Mouse (Mus musculus): ENCODE measurements around the gene Acbd3. TPM values are rescaled to one million over a fixed set of nuclear protein-coding genes. Genes with fewer than 3 reads are reported as not detected.

Gene Acbd3
- 31.5 and 32.7 TPM in 2 replicates for polyA plus RNA-seq (2016; fragmentation: Nextera tagmentation; extraction: Ambion mirVana)

- Histone ChIP-seq H3K27me3 (no peaks in the 10 kb centered on the region), H3K9me3 (replicated peaks) (no peaks in the 10 kb centered on the region), H3K4me3 (peak within 1 kb of the TSS; percentile 99), H3K36me3 (no peaks in the 10 kb centered on the region), H3K27ac (peak within 1 kb of the TSS; percentile 94), H3K4me2 (replicated peaks) (peak within 1 kb of the TSS; percentile 63), H3K9ac (peak within 1 kb of the TSS; percentile 94), H3K4me1 (peaks cover 25% of the 10 kb centered on the region)
- ATAC-seq (ENCODE audit: low FRiP score) = peak; percentile 95
- WGBS = under 1% methylated on average over 50 of the region's 52 CpGs
Measured at GRCm38 (mm10) chr1:180725704-180726179, at the start of gene Acbd3. Gene Acbd3 (plus strand): TSS chr1:180726043.

GRCm38 (mm10) chr1:180691284-180691683 lies 34.6 kb upstream of the Acbd3 start:
- H3K4me1 ChIP-seq = no peaks in the 10 kb centered on the region
- H3K4me2 ChIP-seq (replicated peaks) = no peak overlapping the region
- no peak overlapping the region for H3K4me3 ChIP-seq
- peaks cover 28% of the 10 kb centered on the region for H3K36me3 ChIP-seq
- 90% methylated on average over 7 of the region's 7 CpGs for WGBS
- peaks cover 21% of the 10 kb centered on the region for H3K27me3 ChIP-seq
- no peaks in the 10 kb centered on the region for H3K9me3 ChIP-seq (replicated peaks)
- no peak for ATAC-seq (ENCODE audit: low FRiP score)
- no peak overlapping the region for H3K27ac ChIP-seq
- H3K9ac ChIP-seq = no peak overlapping the region

GRCm38 (mm10) chr1:180696626-180697352 lies 29.1 kb upstream of the Acbd3 start, which contains the start of gene Mixl1:
Gene Mixl1 (minus strand): TSS chr1:180697034.
- no peak; the same call in 1 of the 2 replicates for ATAC-seq (ENCODE audit: low FRiP score)
- no peak within 1 kb of the TSS for H3K27ac ChIP-seq
- under 1% methylated on average over 78 of the region's 79 CpGs for WGBS
- no peaks in the 10 kb centered on the region for H3K9me3 ChIP-seq (replicated peaks)
- peaks cover 8% of the 10 kb centered on the region for H3K4me1 ChIP-seq
- H3K36me3 ChIP-seq = no peaks in the 10 kb centered on the region
- peak within 1 kb of the TSS; percentile 39 for H3K9ac ChIP-seq
- peak within 1 kb of the TSS; percentile 40 for H3K4me3 ChIP-seq
- peak within 1 kb of the TSS; percentile 63 for H3K4me2 ChIP-seq (replicated peaks)
- H3K27me3 ChIP-seq = peaks cover 56% of the 10 kb centered on the region

- 52% methylated on average over 5 of the region's 5 CpGs for WGBS
- H3K4me2 ChIP-seq (replicated peaks) = no peak overlapping the region
- H3K4me1 ChIP-seq = peaks cover 8% of the 10 kb centered on the region
Measured at GRCm38 (mm10) chr1:180698063-180698462, 27.8 kb upstream of the Acbd3 start.

GRCm38 (mm10) chr1:180703400-180703799 lies 22.4 kb upstream of the Acbd3 start:
- no peak for ATAC-seq (ENCODE audit: low FRiP score)

More at GRCm38 (mm10) chr1:180698063-180698462, 27.8 kb upstream of the Acbd3 start:
- ATAC-seq (ENCODE audit: low FRiP score) = no peak
- Histone ChIP-seq H3K27ac (no peak overlapping the region), H3K36me3 (no peaks in the 10 kb centered on the region), H3K27me3 (peaks cover 56% of the 10 kb centered on the region), H3K4me3 (no peak overlapping the region), H3K9me3 (replicated peaks) (no peaks in the 10 kb centered on the region), H3K9ac (no peak overlapping the region)

GRCm38 (mm10) chr1:180707368-180707767 lies 18.5 kb upstream of the Acbd3 start:
- Histone ChIP-seq H3K27ac (no peak overlapping the region), H3K36me3 (no peaks in the 10 kb centered on the region), H3K4me3 (no peak overlapping the region), H3K9me3 (replicated peaks) (no peaks in the 10 kb centered on the region), H3K4me2 (replicated peaks) (no peak overlapping the region), H3K27me3 (no peaks in the 10 kb centered on the region), H3K4me1 (no peaks in the 10 kb centered on the region), H3K9ac (no peak overlapping the region)
- ATAC-seq (ENCODE audit: low FRiP score) = no peak
- WGBS = 67% methylated on average over 3 of the region's 3 CpGs

More at GRCm38 (mm10) chr1:180703400-180703799, 22.4 kb upstream of the Acbd3 start:
- no peak overlapping the region for H3K27ac ChIP-seq
- H3K4me3 ChIP-seq = no peak overlapping the region
- no peaks in the 10 kb centered on the region for H3K4me1 ChIP-seq
- no peak overlapping the region for H3K4me2 ChIP-seq (replicated peaks)
- H3K9me3 ChIP-seq (replicated peaks) = no peaks in the 10 kb centered on the region
- H3K27me3 ChIP-seq = peaks cover 14% of the 10 kb centered on the region
- no peaks in the 10 kb centered on the region for H3K36me3 ChIP-seq
- no peak overlapping the region for H3K9ac ChIP-seq
- 58% methylated on average over 6 of the region's 6 CpGs for WGBS

- Histone ChIP-seq H3K4me3 (no peak overlapping the region), H3K4me1 (no peaks in the 10 kb centered on the region), H3K36me3 (no peaks in the 10 kb centered on the region), H3K4me2 (replicated peaks) (no peak overlapping the region), H3K27me3 (no peaks in the 10 kb centered on the region), H3K9me3 (replicated peaks) (no peaks in the 10 kb centered on the region), H3K9ac (no peak overlapping the region), H3K27ac (no peak overlapping the region)
- 74% methylated on average over 3 of the region's 3 CpGs for WGBS
- no peak for ATAC-seq (ENCODE audit: low FRiP score)
Measured at GRCm38 (mm10) chr1:180707813-180708212, 18.0 kb upstream of the Acbd3 start.

- WGBS = 67% methylated on average over 14 of the region's 14 CpGs
- H3K4me1 ChIP-seq = no peaks in the 10 kb centered on the region
- H3K27ac ChIP-seq = no peak overlapping the region
- H3K9me3 ChIP-seq (replicated peaks) = no peaks in the 10 kb centered on the region
- no peaks in the 10 kb centered on the region for H3K36me3 ChIP-seq
- H3K9ac ChIP-seq = no peak overlapping the region
- H3K4me3 ChIP-seq = no peak overlapping the region
- H3K27me3 ChIP-seq = no peaks in the 10 kb centered on the region
- no peak for ATAC-seq (ENCODE audit: low FRiP score)
- no peak overlapping the region for H3K4me2 ChIP-seq (replicated peaks)
Measured at GRCm38 (mm10) chr1:180708935-180709776, 16.7 kb upstream of the Acbd3 start.

GRCm38 (mm10) chr1:180718756-180719155 lies 7.1 kb upstream of the Acbd3 start:
- no peak overlapping the region for H3K9ac ChIP-seq
- no peaks in the 10 kb centered on the region for H3K9me3 ChIP-seq (replicated peaks)
- WGBS = 83% methylated on average over 5 of the region's 5 CpGs
- H3K27ac ChIP-seq = no peak overlapping the region
- H3K4me1 ChIP-seq = no peaks in the 10 kb centered on the region
- no peaks in the 10 kb centered on the region for H3K36me3 ChIP-seq
- H3K4me2 ChIP-seq (replicated peaks) = no peak overlapping the region
- ATAC-seq (ENCODE audit: low FRiP score) = no peak
- H3K4me3 ChIP-seq = no peak overlapping the region
- no peaks in the 10 kb centered on the region for H3K27me3 ChIP-seq

GRCm38 (mm10) chr1:180719483-180719882 lies 6.4 kb upstream of the Acbd3 start:
- WGBS = 92% methylated on average over 6 of the region's 6 CpGs
- no peak for ATAC-seq (ENCODE audit: low FRiP score)
- Histone ChIP-seq H3K4me2 (replicated peaks) (no peak overlapping the region), H3K27ac (no peak overlapping the region), H3K27me3 (no peaks in the 10 kb centered on the region), H3K9me3 (replicated peaks) (no peaks in the 10 kb centered on the region), H3K36me3 (no peaks in the 10 kb centered on the region), H3K4me1 (no peaks in the 10 kb centered on the region), H3K4me3 (no peak overlapping the region), H3K9ac (no peak overlapping the region)

- Histone ChIP-seq H3K4me2 (replicated peaks) (no peak overlapping the region), H3K4me1 (peaks cover 3% of the 10 kb centered on the region), H3K4me3 (no peak overlapping the region), H3K9ac (no peak overlapping the region), H3K9me3 (replicated peaks) (no peaks in the 10 kb centered on the region), H3K27me3 (no peaks in the 10 kb centered on the region), H3K36me3 (no peaks in the 10 kb centered on the region), H3K27ac (no peak overlapping the region)
- 48% methylated on average over 5 of the region's 5 CpGs for WGBS
- no peak for ATAC-seq (ENCODE audit: low FRiP score)
Measured at GRCm38 (mm10) chr1:180719951-180720689, 5.7 kb upstream of the Acbd3 start.

GRCm38 (mm10) chr1:180722608-180723007 lies 3.2 kb upstream of the Acbd3 start:
- no peaks in the 10 kb centered on the region for H3K9me3 ChIP-seq (replicated peaks)
- 50% methylated on average over 1 of the region's 1 CpGs for WGBS
- no peaks in the 10 kb centered on the region for H3K27me3 ChIP-seq
- H3K4me1 ChIP-seq = peaks cover 15% of the 10 kb centered on the region
- H3K4me2 ChIP-seq (replicated peaks) = no peak overlapping the region
- no peak overlapping the region for H3K27ac ChIP-seq
- no peaks in the 10 kb centered on the region for H3K36me3 ChIP-seq
- no peak overlapping the region for H3K4me3 ChIP-seq
- no peak for ATAC-seq (ENCODE audit: low FRiP score)
- H3K9ac ChIP-seq = no peak overlapping the region
